Mouse (Mus musculus): ENCODE measurements around the gene Plpp1. TPM values are rescaled to one million over a fixed set of nuclear protein-coding genes. Genes with fewer than 3 reads are reported as not detected.

Plpp1 gene
- polyA plus RNA-seq, 1 experiment from 2014 or later = 25.0 TPM

DNA sequence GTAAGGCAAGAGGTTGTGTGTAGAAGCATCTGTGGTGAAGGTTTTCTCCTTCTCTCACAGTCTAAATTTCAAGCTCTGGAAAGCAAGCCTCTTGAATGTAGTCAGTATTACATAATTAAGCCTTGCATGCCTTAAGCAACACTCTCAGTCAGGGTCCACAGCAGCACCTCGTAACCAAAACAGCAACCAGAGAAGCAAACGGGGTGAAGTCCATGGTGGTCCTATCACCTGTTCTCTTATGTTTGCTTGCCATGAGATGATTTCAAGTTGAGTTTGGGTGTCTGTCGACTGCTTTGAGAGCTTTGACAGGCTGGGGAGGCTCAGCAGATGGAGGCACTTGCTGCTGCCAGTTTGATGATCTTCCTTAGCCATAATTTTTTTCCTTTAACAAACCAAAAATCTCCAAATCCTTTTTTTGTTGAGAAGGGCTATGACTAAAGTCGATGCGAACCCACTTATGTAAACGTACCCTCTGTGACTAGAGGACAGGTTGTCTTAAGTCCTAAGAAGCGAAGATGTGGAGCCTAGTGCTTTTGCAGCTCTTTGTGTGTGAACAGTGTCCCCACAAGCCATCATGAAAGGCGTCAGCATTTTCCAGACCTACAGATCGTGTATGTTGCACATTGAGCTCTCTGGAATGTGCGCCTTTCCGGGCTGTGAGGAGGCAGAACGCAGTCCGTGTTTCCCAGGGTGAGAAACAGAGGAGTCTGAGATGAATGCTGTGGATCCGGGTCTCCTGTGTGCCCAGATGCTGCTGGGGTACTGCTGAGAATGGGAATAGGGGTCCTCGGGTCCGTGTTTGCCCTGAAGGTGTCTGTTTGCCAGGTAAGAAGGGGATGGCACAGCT, 39.9 kb downstream of the Plpp1 start:
- Histone ChIP-seq H3K9me3 (replicated peaks; ENCODE audit: control insufficient read depth, low read length) (no peaks in the 10 kb centered on the region), H3K4me2 (ENCODE audit: low read depth, low read length) (no peak overlapping the region), H3K9ac (replicated peaks; ENCODE audit: low read length) (no peak overlapping the region), H3K4me1 (ENCODE audit: control insufficient read depth, insufficient read depth, low read length) (no peaks in the 10 kb centered on the region), H3K4me3 (ENCODE audit: low read depth, low read length) (no peak overlapping the region), H3K36me3 (replicated peaks; ENCODE audit: control insufficient read depth, insufficient read depth, low read depth, low read length) (no peaks in the 10 kb centered on the region), H3K27ac (replicated peaks; ENCODE audit: low read depth, low read length) (no peak overlapping the region), H3K27me3 (ENCODE audit: control insufficient read depth, insufficient read depth, low read length) (no peaks in the 10 kb centered on the region)
- DNase-seq (ENCODE audit: low spot score) (no peak), ATAC-seq (replicated peaks; ENCODE audit: insufficient number of reproducible peaks, low FRiP score, low TSS enrichment, low read depth) (no peak)
- 87% methylated on average over 16 of the region's 16 CpGs for WGBS

DNA sequence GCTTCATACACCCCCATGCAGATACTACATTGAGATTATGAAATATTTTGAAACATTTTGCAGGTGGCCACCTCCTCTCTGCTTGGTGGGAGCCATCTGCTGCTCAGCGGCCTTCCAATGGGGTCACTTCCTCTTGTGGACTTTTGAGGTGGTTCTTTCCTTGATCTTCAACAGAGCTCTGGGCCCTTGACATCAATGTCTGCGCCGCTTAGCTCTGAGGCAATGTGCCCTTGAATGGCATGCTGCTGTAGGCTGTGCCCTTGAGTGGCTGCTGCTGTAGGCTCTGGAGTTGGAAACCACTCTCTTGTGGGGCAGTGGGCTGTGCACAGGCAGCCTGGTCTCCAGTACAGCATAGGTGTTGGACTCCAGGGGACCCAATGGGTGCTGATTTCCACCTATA, 45.3 kb downstream of the Plpp1 start:
- Histone ChIP-seq H3K36me3 (replicated peaks; ENCODE audit: control insufficient read depth, insufficient read depth, low read depth, low read length) (no peaks in the 10 kb centered on the region), H3K4me2 (ENCODE audit: low read depth, low read length) (no peak overlapping the region), H3K9ac (replicated peaks; ENCODE audit: low read length) (no peak overlapping the region), H3K4me3 (ENCODE audit: low read depth, low read length) (no peak overlapping the region), H3K9me3 (replicated peaks; ENCODE audit: control insufficient read depth, low read length) (no peaks in the 10 kb centered on the region), H3K4me1 (ENCODE audit: control insufficient read depth, insufficient read depth, low read length) (no peaks in the 10 kb centered on the region), H3K27me3 (ENCODE audit: control insufficient read depth, insufficient read depth, low read length) (no peaks in the 10 kb centered on the region), H3K27ac (replicated peaks; ENCODE audit: low read depth, low read length) (no peak overlapping the region)
- DNase-seq (ENCODE audit: low spot score) = no peak
- 94% methylated on average over 3 of the region's 3 CpGs for WGBS
- ATAC-seq (replicated peaks; ENCODE audit: insufficient number of reproducible peaks, low FRiP score, low TSS enrichment, low read depth) = no peak

DNA sequence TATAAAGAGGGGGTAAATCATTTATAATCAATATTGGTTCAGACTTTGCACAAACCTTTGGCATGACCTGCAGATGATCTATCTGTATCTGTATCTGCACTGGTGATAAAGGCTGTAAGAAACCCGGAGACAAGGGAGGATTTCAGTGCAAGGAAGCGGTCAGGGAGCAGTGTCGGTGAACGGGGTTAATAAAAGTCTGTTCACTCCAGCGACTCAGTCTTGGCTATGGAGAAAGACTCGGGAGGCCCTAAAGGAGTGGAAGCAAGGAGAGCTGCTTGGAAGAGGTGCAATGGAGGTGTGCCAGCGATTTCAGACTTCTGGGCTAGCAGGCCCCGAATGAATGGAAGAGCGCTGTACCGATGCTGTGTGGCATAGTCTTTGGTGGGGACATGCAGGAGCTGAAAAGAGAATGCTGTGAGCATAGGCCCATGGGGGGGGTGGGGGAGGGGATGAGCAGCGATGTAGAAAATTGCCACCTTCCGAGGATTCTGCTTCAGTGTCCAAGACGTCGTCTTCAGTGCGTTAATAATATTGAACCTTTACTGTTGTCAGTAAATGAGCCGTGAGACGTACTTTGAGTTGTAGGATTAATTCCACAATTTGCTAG, 53.2 kb downstream of the Plpp1 start:
- Histone ChIP-seq H3K36me3 (replicated peaks; ENCODE audit: control insufficient read depth, insufficient read depth, low read depth, low read length) (no peaks in the 10 kb centered on the region), H3K4me1 (ENCODE audit: control insufficient read depth, insufficient read depth, low read length) (no peaks in the 10 kb centered on the region), H3K27ac (replicated peaks; ENCODE audit: low read depth, low read length) (no peak overlapping the region), H3K27me3 (ENCODE audit: control insufficient read depth, insufficient read depth, low read length) (no peaks in the 10 kb centered on the region), H3K9me3 (replicated peaks; ENCODE audit: control insufficient read depth, low read length) (no peaks in the 10 kb centered on the region), H3K4me2 (ENCODE audit: low read depth, low read length) (no peak overlapping the region), H3K9ac (replicated peaks; ENCODE audit: low read length) (no peak overlapping the region), H3K4me3 (ENCODE audit: low read depth, low read length) (no peak overlapping the region)
- ATAC-seq (replicated peaks; ENCODE audit: insufficient number of reproducible peaks, low FRiP score, low TSS enrichment, low read depth) = no peak
- WGBS = 79% methylated on average over 17 of the region's 17 CpGs
- DNase-seq (ENCODE audit: low spot score) = no peak

DNA sequence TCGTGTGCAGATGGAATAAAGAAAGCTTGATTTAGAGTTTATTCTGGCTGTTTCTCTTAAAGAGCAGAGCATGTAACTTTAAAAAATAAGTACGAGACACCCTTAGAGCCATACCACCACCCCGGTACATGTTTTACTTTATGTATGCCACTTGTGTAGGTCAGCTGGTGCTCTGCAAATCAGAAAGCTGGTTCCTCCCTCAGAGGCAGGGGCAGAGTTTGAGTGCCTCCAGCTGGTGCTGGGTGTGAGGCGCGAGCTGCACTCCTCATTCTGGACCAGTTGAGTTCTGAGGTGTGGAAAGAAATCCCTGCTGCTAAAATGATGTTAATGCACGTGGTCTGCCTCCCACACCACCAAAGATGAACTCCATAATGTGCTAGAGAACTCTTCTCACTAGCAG, 53.8 kb downstream of the Plpp1 start:
- H3K36me3 ChIP-seq (replicated peaks; ENCODE audit: control insufficient read depth, insufficient read depth, low read depth, low read length) = no peaks in the 10 kb centered on the region
- no peak overlapping the region for H3K4me3 ChIP-seq (ENCODE audit: low read depth, low read length)
- 77% methylated on average over 6 of the region's 6 CpGs for WGBS
- DNase-seq (ENCODE audit: low spot score) (no peak), ATAC-seq (replicated peaks; ENCODE audit: insufficient number of reproducible peaks, low FRiP score, low TSS enrichment, low read depth) (no peak)
- H3K27me3 ChIP-seq (ENCODE audit: control insufficient read depth, insufficient read depth, low read length) = no peaks in the 10 kb centered on the region
- no peaks in the 10 kb centered on the region for H3K9me3 ChIP-seq (replicated peaks; ENCODE audit: control insufficient read depth, low read length)
- no peak overlapping the region for H3K4me2 ChIP-seq (ENCODE audit: low read depth, low read length)
- no peaks in the 10 kb centered on the region for H3K4me1 ChIP-seq (ENCODE audit: control insufficient read depth, insufficient read depth, low read length)
- no peak overlapping the region for H3K9ac ChIP-seq (replicated peaks; ENCODE audit: low read length)
- no peak overlapping the region for H3K27ac ChIP-seq (replicated peaks; ENCODE audit: low read depth, low read length)

DNA sequence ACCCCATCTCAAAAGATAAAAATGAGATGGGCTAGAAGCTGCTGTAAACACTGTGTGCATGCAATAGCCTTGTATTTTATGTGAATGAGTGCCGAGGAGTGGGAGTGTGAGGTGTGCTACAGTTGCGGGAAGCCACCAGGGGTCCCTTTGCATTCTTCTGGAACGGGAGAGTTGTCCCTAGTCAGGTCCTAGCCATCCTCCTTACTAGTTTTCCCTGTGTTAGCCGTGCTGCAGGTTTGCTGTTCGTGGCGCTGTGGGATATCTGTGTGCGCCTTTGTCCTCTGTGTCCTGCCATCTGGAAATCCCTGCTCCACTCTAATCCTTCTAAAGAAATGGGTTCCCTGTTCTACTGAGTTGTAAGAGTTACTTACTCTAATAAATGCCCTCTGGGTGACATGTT, 57.3 kb downstream of the Plpp1 start:
- no peaks in the 10 kb centered on the region for H3K4me1 ChIP-seq (ENCODE audit: control insufficient read depth, insufficient read depth, low read length)
- no peak overlapping the region for H3K27ac ChIP-seq (replicated peaks; ENCODE audit: low read depth, low read length)
- H3K9me3 ChIP-seq (replicated peaks; ENCODE audit: control insufficient read depth, low read length) = no peaks in the 10 kb centered on the region
- no peaks in the 10 kb centered on the region for H3K36me3 ChIP-seq (replicated peaks; ENCODE audit: control insufficient read depth, insufficient read depth, low read depth, low read length)
- H3K4me3 ChIP-seq (ENCODE audit: low read depth, low read length) = no peak overlapping the region
- no peak for DNase-seq (ENCODE audit: low spot score)
- ATAC-seq (replicated peaks; ENCODE audit: insufficient number of reproducible peaks, low FRiP score, low TSS enrichment, low read depth) = no peak
- no peak overlapping the region for H3K4me2 ChIP-seq (ENCODE audit: low read depth, low read length)
- no peak overlapping the region for H3K9ac ChIP-seq (replicated peaks; ENCODE audit: low read length)
- 81% methylated on average over 7 of the region's 7 CpGs for WGBS
- no peaks in the 10 kb centered on the region for H3K27me3 ChIP-seq (ENCODE audit: control insufficient read depth, insufficient read depth, low read length)

DNA sequence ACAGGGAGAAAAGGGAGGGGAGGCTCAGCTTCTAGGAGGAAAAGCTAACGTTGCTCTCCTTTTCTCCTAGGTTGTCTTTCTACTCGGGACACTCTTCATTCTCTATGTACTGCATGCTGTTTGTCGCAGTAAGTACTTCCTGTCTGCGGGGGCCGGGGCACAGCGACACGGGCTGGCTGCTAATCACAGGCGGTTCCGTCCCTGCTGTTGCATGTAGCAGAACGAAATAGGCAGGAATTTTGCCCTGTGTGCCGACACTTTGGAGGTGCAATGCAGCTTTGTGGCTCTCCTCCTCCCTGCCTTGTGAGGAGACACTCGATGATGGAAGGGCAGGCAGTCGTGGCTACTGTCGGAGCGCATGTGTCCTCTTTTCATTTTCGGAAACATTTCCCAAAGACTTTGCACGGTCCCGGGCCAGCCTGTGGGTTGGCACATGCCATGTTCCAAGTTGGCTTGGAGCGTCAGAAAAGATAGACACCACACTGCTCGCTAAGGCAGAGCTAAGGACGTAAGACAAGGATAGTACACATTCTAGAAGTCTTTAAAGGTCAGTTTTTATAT, 59.1 kb downstream of the Plpp1 start:
- ATAC-seq (replicated peaks; ENCODE audit: insufficient number of reproducible peaks, low FRiP score, low TSS enrichment, low read depth) = no peak

DNA sequence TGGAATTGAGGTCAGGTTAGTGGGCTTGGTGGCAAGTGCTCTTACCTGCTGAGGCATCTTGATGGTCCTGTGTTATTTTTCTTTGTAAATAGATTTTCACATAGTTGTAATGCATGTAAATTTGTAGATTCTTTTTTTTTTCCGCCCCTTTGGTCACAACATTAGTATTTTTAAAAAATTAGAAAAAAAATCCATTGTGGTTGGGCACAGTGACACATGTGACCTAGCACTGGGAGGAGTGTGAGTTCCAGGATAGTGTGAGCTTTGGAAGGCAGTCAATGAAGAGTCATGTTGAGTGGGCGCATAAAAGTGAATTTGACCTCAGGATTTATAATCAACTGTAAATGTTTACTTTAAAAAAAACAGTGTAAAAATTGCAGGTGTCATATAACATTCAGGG, 59.8 kb downstream of the Plpp1 start:
- H3K27me3 ChIP-seq (ENCODE audit: control insufficient read depth, insufficient read depth, low read length) = no peaks in the 10 kb centered on the region
- no peak overlapping the region for H3K9ac ChIP-seq (replicated peaks; ENCODE audit: low read length)
- no peak for DNase-seq (ENCODE audit: low spot score)
- no peaks in the 10 kb centered on the region for H3K36me3 ChIP-seq (replicated peaks; ENCODE audit: control insufficient read depth, insufficient read depth, low read depth, low read length)
- H3K27ac ChIP-seq (replicated peaks; ENCODE audit: low read depth, low read length) = no peak overlapping the region
- no peaks in the 10 kb centered on the region for H3K9me3 ChIP-seq (replicated peaks; ENCODE audit: control insufficient read depth, low read length)
- no peak for ATAC-seq (replicated peaks; ENCODE audit: insufficient number of reproducible peaks, low FRiP score, low TSS enrichment, low read depth)
- no peak overlapping the region for H3K4me2 ChIP-seq (ENCODE audit: low read depth, low read length)
- no peaks in the 10 kb centered on the region for H3K4me1 ChIP-seq (ENCODE audit: control insufficient read depth, insufficient read depth, low read length)
- WGBS = 85% methylated on average over 2 of the region's 2 CpGs
- no peak overlapping the region for H3K4me3 ChIP-seq (ENCODE audit: low read depth, low read length)

More for the DNA sequence above, 59.1 kb downstream of the Plpp1 start:
- H3K4me2 ChIP-seq (ENCODE audit: low read depth, low read length) = no peak overlapping the region
- WGBS = 87% methylated on average over 21 of the region's 21 CpGs
- DNase-seq (ENCODE audit: low spot score) = no peak
- no peaks in the 10 kb centered on the region for H3K36me3 ChIP-seq (replicated peaks; ENCODE audit: control insufficient read depth, insufficient read depth, low read depth, low read length)
- no peaks in the 10 kb centered on the region for H3K4me1 ChIP-seq (ENCODE audit: control insufficient read depth, insufficient read depth, low read length)
- no peak overlapping the region for H3K27ac ChIP-seq (replicated peaks; ENCODE audit: low read depth, low read length)
- no peak overlapping the region for H3K4me3 ChIP-seq (ENCODE audit: low read depth, low read length)
- no peak overlapping the region for H3K9ac ChIP-seq (replicated peaks; ENCODE audit: low read length)
- no peaks in the 10 kb centered on the region for H3K27me3 ChIP-seq (ENCODE audit: control insufficient read depth, insufficient read depth, low read length)
- no peaks in the 10 kb centered on the region for H3K9me3 ChIP-seq (replicated peaks; ENCODE audit: control insufficient read depth, low read length)

DNA sequence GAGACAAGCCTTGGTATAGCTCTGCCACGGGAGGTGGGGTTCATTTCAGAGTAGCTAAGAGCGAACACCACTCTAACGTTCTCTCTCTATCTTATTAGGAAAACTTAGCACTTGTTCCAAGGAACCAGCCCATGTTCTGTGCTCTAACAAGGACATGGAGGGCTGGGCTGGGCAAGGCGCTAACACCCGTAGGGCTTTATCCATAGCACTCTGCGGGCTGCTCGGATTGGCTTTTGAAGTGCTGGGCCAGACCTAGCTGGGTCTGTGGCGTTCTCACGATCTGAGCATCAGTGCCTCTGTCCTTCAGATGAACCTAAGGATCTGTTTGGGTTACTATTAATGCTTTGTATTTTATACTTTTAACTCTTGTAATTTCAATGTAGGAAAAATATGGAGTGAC, 60.3 kb downstream of the Plpp1 start:
- WGBS = 93% methylated on average over 9 of the region's 9 CpGs

More for the DNA sequence above, 60.3 kb downstream of the Plpp1 start:
- Histone ChIP-seq H3K4me3 (ENCODE audit: low read depth, low read length) (no peak overlapping the region), H3K4me1 (ENCODE audit: control insufficient read depth, insufficient read depth, low read length) (no peaks in the 10 kb centered on the region), H3K9me3 (replicated peaks; ENCODE audit: control insufficient read depth, low read length) (no peaks in the 10 kb centered on the region), H3K27ac (replicated peaks; ENCODE audit: low read depth, low read length) (no peak overlapping the region), H3K9ac (replicated peaks; ENCODE audit: low read length) (no peak overlapping the region), H3K36me3 (replicated peaks; ENCODE audit: control insufficient read depth, insufficient read depth, low read depth, low read length) (no peaks in the 10 kb centered on the region), H3K4me2 (ENCODE audit: low read depth, low read length) (no peak overlapping the region), H3K27me3 (ENCODE audit: control insufficient read depth, insufficient read depth, low read length) (no peaks in the 10 kb centered on the region)
- no peak for DNase-seq (ENCODE audit: low spot score)
- ATAC-seq (replicated peaks; ENCODE audit: insufficient number of reproducible peaks, low FRiP score, low TSS enrichment, low read depth) = no peak

Measured in embryonic facial prominence, embryonic 11.5 days (tissue).